Mouse (Mus musculus): ENCODE measurements at regions not wholly inside any gene's neighbourhood (a gene's known extent, or its start where the extent isn't known, plus 50 kb on each side); places are given as distances from the start of the nearest gene placed in this dataset.

GRCm38 (mm10) chr4:95120876-95121275 is 68.9 kb upstream of the Jun start:
- TF ChIP-seq POLR2A (IDR thresholded peaks at IDR 0.05; ENCODE audit: insufficient read depth, low read depth, low read length) (no peak), CTCF (IDR thresholded peaks at IDR 0.05; ENCODE audit: insufficient read depth, low read depth, low read length) (no peak)

All from olfactory bulb, adult 2 months (tissue).